Mouse (Mus musculus) erythroblast, embryonic 14.5 days (primary cell): ENCODE data around the gene Mindy4b-ps. TPM values are rescaled to one million over a fixed set of nuclear protein-coding genes. Genes with fewer than 3 reads are reported as not detected.

Experiments
- H3K27me3 ChIP-seq: 2 replicates; pipeline ENCODE4 v1.6.1; 2012; ENCODE audit warnings: inconsistent platforms; ENCODE audit not compliant: control insufficient read depth
- H3K36me3 ChIP-seq: 2 replicates; pipeline ENCODE4 v1.6.1; 2012; ENCODE audit warnings: mild to moderate bottlenecking, inconsistent platforms; ENCODE audit not compliant: control insufficient read depth
- H3K4me1 ChIP-seq: 2 replicates; pipeline ENCODE4 v1.6.1; 2012; ENCODE audit warnings: inconsistent platforms; ENCODE audit not compliant: control insufficient read depth
- H3K4me3 ChIP-seq: replicated peaks from 2 replicates; pipeline ENCODE3; 2012; ENCODE audit warnings: moderate library complexity, mild to moderate bottlenecking, inconsistent platforms
- H3K9me3 ChIP-seq: 2 replicates; pipeline ENCODE4 v1.6.1; 2012; ENCODE audit warnings: low read length, inconsistent platforms, mixed read lengths; ENCODE audit not compliant: control insufficient read depth
- GATA1 ChIP-seq: IDR thresholded peaks from 2 replicates; pipeline ENCODE4 v1.6.1; 2012; ENCODE audit warnings: low read length, inconsistent platforms, mixed read lengths
- TAL1 ChIP-seq: IDR thresholded peaks from 3 replicates; pipeline ENCODE4 v1.6.1; 2012; ENCODE audit warnings: low read length, inconsistent platforms, mixed read lengths
- polyA plus RNA-seq: library from polyadenylated mRNA; stranded (reverse); fragments of >175 nt; gene quantifications from 2 replicates; pipeline ENCODE4 v1.2.3, GENCODE M21; 2012

The Mindy4b-ps gene
- polyA plus RNA-seq, 1 experiment = not detected

- H3K27me3 ChIP-seq = no peaks in the 10 kb centered on the region
- TF ChIP-seq TAL1 (no peak), GATA1 (no peak)
- no peaks in the 10 kb centered on the region for H3K4me1 ChIP-seq
- no peak overlapping the region for H3K4me3 ChIP-seq
- no peaks in the 10 kb centered on the region for H3K9me3 ChIP-seq
- H3K36me3 ChIP-seq = no peaks in the 10 kb centered on the region
Observed at GRCm38 (mm10) chr3:58789033-58789432, 33.1 kb downstream of the Mindy4b-ps start.

- H3K36me3 ChIP-seq = no peaks in the 10 kb centered on the region
- H3K27me3 ChIP-seq = no peaks in the 10 kb centered on the region
- no peak overlapping the region for H3K4me3 ChIP-seq
- no peak for TF ChIP-seq TAL1
- TF ChIP-seq GATA1 = no peak
- no peaks in the 10 kb centered on the region for H3K4me1 ChIP-seq
- H3K9me3 ChIP-seq = no peaks in the 10 kb centered on the region
Observed at GRCm38 (mm10) chr3:58786470-58786869, 35.6 kb downstream of the Mindy4b-ps start.

- H3K9me3 ChIP-seq = no peaks in the 10 kb centered on the region
- H3K27me3 ChIP-seq = no peaks in the 10 kb centered on the region
- TF ChIP-seq TAL1 (no peak), GATA1 (no peak)
- H3K4me1 ChIP-seq = no peaks in the 10 kb centered on the region
- no peak overlapping the region for H3K4me3 ChIP-seq
- H3K36me3 ChIP-seq = no peaks in the 10 kb centered on the region
Observed at GRCm38 (mm10) chr3:58785863-58786262, 36.2 kb downstream of the Mindy4b-ps start.

- TF ChIP-seq TAL1 = no peak
- TF ChIP-seq GATA1 = no peak
- no peak overlapping the region for H3K4me3 ChIP-seq
- no peaks in the 10 kb centered on the region for H3K9me3 ChIP-seq
- H3K36me3 ChIP-seq = no peaks in the 10 kb centered on the region
- no peaks in the 10 kb centered on the region for H3K4me1 ChIP-seq
- H3K27me3 ChIP-seq = no peaks in the 10 kb centered on the region
Observed at GRCm38 (mm10) chr3:58784219-58785092, 37.7 kb downstream of the Mindy4b-ps start.

- TF ChIP-seq GATA1 (no peak), TAL1 (no peak)
- Histone ChIP-seq H3K27me3 (no peaks in the 10 kb centered on the region), H3K4me1 (no peaks in the 10 kb centered on the region), H3K4me3 (no peak overlapping the region), H3K9me3 (no peaks in the 10 kb centered on the region), H3K36me3 (no peaks in the 10 kb centered on the region)
Observed at GRCm38 (mm10) chr3:58783602-58784218, 38.4 kb downstream of the Mindy4b-ps start.

- Histone ChIP-seq H3K27me3 (no peaks in the 10 kb centered on the region), H3K9me3 (no peaks in the 10 kb centered on the region), H3K4me3 (no peak overlapping the region), H3K4me1 (no peaks in the 10 kb centered on the region), H3K36me3 (no peaks in the 10 kb centered on the region)
- TF ChIP-seq GATA1 (no peak), TAL1 (no peak)
Observed at GRCm38 (mm10) chr3:58756429-58756828, 65.7 kb downstream of the Mindy4b-ps start.

GRCm38 (mm10) chr3:58755769-58756168, 66.3 kb downstream of the Mindy4b-ps start:
- TF ChIP-seq TAL1 = no peak
- H3K36me3 ChIP-seq = no peaks in the 10 kb centered on the region
- no peaks in the 10 kb centered on the region for H3K9me3 ChIP-seq
- H3K4me1 ChIP-seq = no peaks in the 10 kb centered on the region
- no peak overlapping the region for H3K4me3 ChIP-seq
- H3K27me3 ChIP-seq = no peaks in the 10 kb centered on the region

GRCm38 (mm10) chr3:58754361-58754760, 67.8 kb downstream of the Mindy4b-ps start:
- no peaks in the 10 kb centered on the region for H3K9me3 ChIP-seq

GRCm38 (mm10) chr3:58751818-58752620, 70.1 kb downstream of the Mindy4b-ps start:
- Histone ChIP-seq H3K4me1 (no peaks in the 10 kb centered on the region), H3K36me3 (no peaks in the 10 kb centered on the region), H3K27me3 (no peaks in the 10 kb centered on the region), H3K4me3 (no peak overlapping the region), H3K9me3 (no peaks in the 10 kb centered on the region)
- no peak for TF ChIP-seq GATA1
- TF ChIP-seq TAL1 = no peak

More at GRCm38 (mm10) chr3:58754361-58754760, 67.8 kb downstream of the Mindy4b-ps start:
- no peaks in the 10 kb centered on the region for H3K27me3 ChIP-seq
- H3K4me1 ChIP-seq = no peaks in the 10 kb centered on the region
- TF ChIP-seq TAL1 = no peak
- no peak for TF ChIP-seq GATA1
- H3K36me3 ChIP-seq = no peaks in the 10 kb centered on the region
- H3K4me3 ChIP-seq = no peak overlapping the region
